Mouse (Mus musculus): ENCODE measurements at regions not wholly inside any gene's neighbourhood (a gene's known extent, or its start where the extent isn't known, plus 50 kb on each side); places are given as distances from the start of the nearest gene placed in this dataset.

GRCm38 (mm10) chr11:45103498-45104336 lies 486.6 kb downstream of the Ebf1 start:
- no peak overlapping the region for H3K27ac ChIP-seq (replicated peaks; ENCODE audit: low read depth, low read length)
- H3K9me3 ChIP-seq (ENCODE audit: control insufficient read depth, low read length) = no peaks in the 10 kb centered on the region
- H3K4me3 ChIP-seq (ENCODE audit: low read depth, low read length) = no peak overlapping the region
- H3K36me3 ChIP-seq (ENCODE audit: control insufficient read depth, insufficient read depth, low read length) = no peaks in the 10 kb centered on the region
- H3K4me2 ChIP-seq (ENCODE audit: low read depth, severe bottlenecking) = no peak overlapping the region
- ATAC-seq (ENCODE audit: insufficient number of reproducible peaks, low FRiP score, low TSS enrichment, low read depth) (no peak), DNase-seq (ENCODE audit: low spot score) (peak; percentile 24)
- no peaks in the 10 kb centered on the region for H3K27me3 ChIP-seq (ENCODE audit: control insufficient read depth, insufficient read depth, low read length)
- H3K9ac ChIP-seq (ENCODE audit: low read length) = no peak overlapping the region
- H3K4me1 ChIP-seq (ENCODE audit: control insufficient read depth, insufficient read depth, low read length) = no peaks in the 10 kb centered on the region
- WGBS = 56% methylated on average over 12 of the region's 12 CpGs

GRCm38 (mm10) chr11:45116702-45117101 lies 499.6 kb downstream of the Ebf1 start:
- Histone ChIP-seq H3K27ac (replicated peaks; ENCODE audit: low read depth, low read length) (no peak overlapping the region), H3K4me1 (ENCODE audit: control insufficient read depth, insufficient read depth, low read length) (no peaks in the 10 kb centered on the region), H3K9me3 (ENCODE audit: control insufficient read depth, low read length) (no peaks in the 10 kb centered on the region), H3K27me3 (ENCODE audit: control insufficient read depth, insufficient read depth, low read length) (no peaks in the 10 kb centered on the region), H3K9ac (ENCODE audit: low read length) (no peak overlapping the region), H3K4me3 (ENCODE audit: low read depth, low read length) (no peak overlapping the region), H3K36me3 (ENCODE audit: control insufficient read depth, insufficient read depth, low read length) (no peaks in the 10 kb centered on the region), H3K4me2 (ENCODE audit: low read depth, severe bottlenecking) (no peak overlapping the region)
- ATAC-seq (ENCODE audit: insufficient number of reproducible peaks, low FRiP score, low TSS enrichment, low read depth) (no peak), DNase-seq (ENCODE audit: low spot score) (no peak)
- 88% methylated on average over 1 of the region's 1 CpGs for WGBS

- ATAC-seq (ENCODE audit: insufficient number of reproducible peaks, low FRiP score, low TSS enrichment, low read depth) (no peak), DNase-seq (ENCODE audit: low spot score) (no peak)
- H3K36me3 ChIP-seq (ENCODE audit: control insufficient read depth, insufficient read depth, low read length) = no peaks in the 10 kb centered on the region
- no peak overlapping the region for H3K9ac ChIP-seq (ENCODE audit: low read length)
- no peaks in the 10 kb centered on the region for H3K9me3 ChIP-seq (ENCODE audit: control insufficient read depth, low read length)
- H3K4me1 ChIP-seq (ENCODE audit: control insufficient read depth, insufficient read depth, low read length) = no peaks in the 10 kb centered on the region
- 54% methylated on average over 2 of the region's 2 CpGs for WGBS
- no peaks in the 10 kb centered on the region for H3K27me3 ChIP-seq (ENCODE audit: control insufficient read depth, insufficient read depth, low read length)
- no peak overlapping the region for H3K4me2 ChIP-seq (ENCODE audit: low read depth, severe bottlenecking)
- H3K27ac ChIP-seq (replicated peaks; ENCODE audit: low read depth, low read length) = no peak overlapping the region
- no peak overlapping the region for H3K4me3 ChIP-seq (ENCODE audit: low read depth, low read length)
These were observed 506.2 kb downstream of the Ebf1 start for GRCm38 (mm10) chr11:45123276-45123675.

GRCm38 (mm10) chr11:45136781-45137180 lies 519.7 kb downstream of the Ebf1 start:
- H3K9me3 ChIP-seq (ENCODE audit: control insufficient read depth, low read length) = 0 out of 2 replicates have a peak, but pooled peaks cover 2% of the 10 kb centered on the region
- no peak overlapping the region for H3K4me2 ChIP-seq (ENCODE audit: low read depth, severe bottlenecking)
- DNase-seq (ENCODE audit: low spot score) = peak; percentile 40
- 20% methylated on average over 2 of the region's 2 CpGs for WGBS
- peak; percentile 50 for ATAC-seq (ENCODE audit: insufficient number of reproducible peaks, low FRiP score, low TSS enrichment, low read depth)
- no peak overlapping the region for H3K4me3 ChIP-seq (ENCODE audit: low read depth, low read length)
- peaks cover 22% of the 10 kb centered on the region for H3K4me1 ChIP-seq (ENCODE audit: control insufficient read depth, insufficient read depth, low read length)
- no peaks in the 10 kb centered on the region for H3K27me3 ChIP-seq (ENCODE audit: control insufficient read depth, insufficient read depth, low read length)
- H3K36me3 ChIP-seq (ENCODE audit: control insufficient read depth, insufficient read depth, low read length) = no peaks in the 10 kb centered on the region
- H3K27ac ChIP-seq (replicated peaks; ENCODE audit: low read depth, low read length) = peak overlapping the region; percentile 31
- H3K9ac ChIP-seq (ENCODE audit: low read length) = no peak overlapping the region

GRCm38 (mm10) chr11:45138351-45138975 lies 521.3 kb downstream of the Ebf1 start:
- Histone ChIP-seq H3K9me3 (ENCODE audit: control insufficient read depth, low read length) (no peaks in the 10 kb centered on the region), H3K4me1 (ENCODE audit: control insufficient read depth, insufficient read depth, low read length) (peaks cover 22% of the 10 kb centered on the region), H3K4me2 (ENCODE audit: low read depth, severe bottlenecking) (no peak overlapping the region), H3K4me3 (ENCODE audit: low read depth, low read length) (no peak overlapping the region), H3K36me3 (ENCODE audit: control insufficient read depth, insufficient read depth, low read length) (no peaks in the 10 kb centered on the region), H3K9ac (ENCODE audit: low read length) (no peak overlapping the region), H3K27me3 (ENCODE audit: control insufficient read depth, insufficient read depth, low read length) (no peaks in the 10 kb centered on the region), H3K27ac (replicated peaks; ENCODE audit: low read depth, low read length) (peak overlapping the region; percentile 55)
- peak; percentile 63 for DNase-seq (ENCODE audit: low spot score)
- ATAC-seq (ENCODE audit: insufficient number of reproducible peaks, low FRiP score, low TSS enrichment, low read depth) = peak; percentile 81
- WGBS = 16% methylated on average over 4 of the region's 4 CpGs

- H3K4me1 ChIP-seq (ENCODE audit: control insufficient read depth, insufficient read depth, low read length) = peaks cover 22% of the 10 kb centered on the region
- no peak overlapping the region for H3K4me3 ChIP-seq (ENCODE audit: low read depth, low read length)
- H3K9me3 ChIP-seq (ENCODE audit: control insufficient read depth, low read length) = no peaks in the 10 kb centered on the region
- no peaks in the 10 kb centered on the region for H3K36me3 ChIP-seq (ENCODE audit: control insufficient read depth, insufficient read depth, low read length)
- no peaks in the 10 kb centered on the region for H3K27me3 ChIP-seq (ENCODE audit: control insufficient read depth, insufficient read depth, low read length)
- no peak for ATAC-seq (ENCODE audit: insufficient number of reproducible peaks, low FRiP score, low TSS enrichment, low read depth)
- H3K9ac ChIP-seq (ENCODE audit: low read length) = no peak overlapping the region
- H3K27ac ChIP-seq (replicated peaks; ENCODE audit: low read depth, low read length) = no peak overlapping the region
- 89% methylated on average over 1 of the region's 1 CpGs for WGBS
- DNase-seq (ENCODE audit: low spot score) = no peak
- no peak overlapping the region for H3K4me2 ChIP-seq (ENCODE audit: low read depth, severe bottlenecking)
These were observed 523.4 kb downstream of the Ebf1 start for GRCm38 (mm10) chr11:45140490-45140889.

- Histone ChIP-seq H3K4me1 (ENCODE audit: control insufficient read depth, insufficient read depth, low read length) (0 out of 2 replicates have a peak, but pooled peaks cover 3% of the 10 kb centered on the region), H3K9me3 (ENCODE audit: control insufficient read depth, low read length) (no peaks in the 10 kb centered on the region), H3K36me3 (ENCODE audit: control insufficient read depth, insufficient read depth, low read length) (no peaks in the 10 kb centered on the region), H3K4me3 (ENCODE audit: low read depth, low read length) (no peak overlapping the region), H3K9ac (ENCODE audit: low read length) (no peak overlapping the region), H3K4me2 (ENCODE audit: low read depth, severe bottlenecking) (no peak overlapping the region), H3K27ac (replicated peaks; ENCODE audit: low read depth, low read length) (no peak overlapping the region), H3K27me3 (ENCODE audit: control insufficient read depth, insufficient read depth, low read length) (no peaks in the 10 kb centered on the region)
- DNase-seq (ENCODE audit: low spot score) (no peak), ATAC-seq (ENCODE audit: insufficient number of reproducible peaks, low FRiP score, low TSS enrichment, low read depth) (no peak)
- WGBS = 81% methylated on average over 6 of the region's 6 CpGs
These were observed 537.0 kb downstream of the Ebf1 start for GRCm38 (mm10) chr11:45154070-45154469.

GRCm38 (mm10) chr11:45154497-45154896 lies 537.4 kb downstream of the Ebf1 start:
- H3K27ac ChIP-seq (replicated peaks; ENCODE audit: low read depth, low read length) = no peak overlapping the region
- DNase-seq (ENCODE audit: low spot score) = no peak

More at GRCm38 (mm10) chr11:45154497-45154896, 537.4 kb downstream of the Ebf1 start:
- Histone ChIP-seq H3K9me3 (ENCODE audit: control insufficient read depth, low read length) (no peaks in the 10 kb centered on the region), H3K4me3 (ENCODE audit: low read depth, low read length) (no peak overlapping the region), H3K4me1 (ENCODE audit: control insufficient read depth, insufficient read depth, low read length) (0 out of 2 replicates have a peak, but pooled peaks cover 3% of the 10 kb centered on the region), H3K36me3 (ENCODE audit: control insufficient read depth, insufficient read depth, low read length) (no peaks in the 10 kb centered on the region), H3K9ac (ENCODE audit: low read length) (no peak overlapping the region), H3K27me3 (ENCODE audit: control insufficient read depth, insufficient read depth, low read length) (no peaks in the 10 kb centered on the region), H3K4me2 (ENCODE audit: low read depth, severe bottlenecking) (no peak overlapping the region)
- ATAC-seq (ENCODE audit: insufficient number of reproducible peaks, low FRiP score, low TSS enrichment, low read depth) = no peak
- 26% methylated on average over 8 of the region's 8 CpGs for WGBS
